Mouse (Mus musculus) CH12.LX (cell line): ENCODE measurements around the gene Rpl9. TPM values are rescaled to one million over a fixed set of nuclear protein-coding genes. Genes with fewer than 3 reads are reported as not detected.

ENCODE experiments used
- DNase-seq: peaks from one replicate; pipeline ENCODE4 v3.0.0-alpha.2; 2013; ENCODE audit errors: extremely low read depth
- H3K27ac ChIP-seq: 2 replicates; pipeline ENCODE4 v1.5.1; 2012; ENCODE audit warnings: low read depth, mild to moderate bottlenecking, control low read depth, moderate library complexity; ENCODE audit not compliant: insufficient read depth
- H3K27me3 ChIP-seq: replicated peaks from 2 replicates; pipeline ENCODE3; 2012; ENCODE audit warnings: inconsistent platforms
- H3K36me3 ChIP-seq, 2 experiments: replicated peaks in 1 of 2; 2 replicates each; pipeline versions ENCODE3 to v1.6.1; 2012; ENCODE audit warnings: inconsistent platforms in 1 of 2, low read length in 1 of 2, mild to moderate bottlenecking in 1 of 2, mixed read lengths in 1 of 2, moderate library complexity in 1 of 2; ENCODE audit not compliant: control insufficient read depth in 1 of 2, insufficient read depth in 1 of 2
- H3K4me1 ChIP-seq, 2 experiments: 2 replicates each; pipeline ENCODE4 v1.6.1; 2012; ENCODE audit warnings: inconsistent platforms in 1 of 2, moderate library complexity in 1 of 2; ENCODE audit not compliant: insufficient read depth in 2 of 2, control insufficient read depth in 1 of 2
- H3K4me2 ChIP-seq: 2 replicates; pipeline ENCODE4 v1.6.1; 2012; ENCODE audit warnings: low read depth, mild to moderate bottlenecking, control low read depth; ENCODE audit not compliant: poor library complexity, insufficient read depth, severe bottlenecking
- H3K4me3 ChIP-seq, 3 experiments: fragments of 150-350 bp in 1 of 3; sonication (generic) in 1 of 3; replicated peaks in 1 of 3; 2 replicates each; pipeline versions ENCODE3 to v1.5.1; 2011 to 2012; ENCODE audit warnings: low read depth in 2 of 3, low read length in 2 of 3, mild to moderate bottlenecking in 2 of 3, moderate library complexity in 2 of 3, control low read depth in 1 of 3, improper control_type of control experiment in 1 of 3, inconsistent platforms in 1 of 3, mixed read lengths in 1 of 3; ENCODE audit not compliant: poor library complexity in 1 of 3
- H3K79me2 ChIP-seq: replicated peaks from 2 replicates; pipeline ENCODE4 v1.6.1; 2012; ENCODE audit warnings: mild to moderate bottlenecking, moderate library complexity; ENCODE audit not compliant: control insufficient read depth, poor library complexity, insufficient read depth, severe bottlenecking; ENCODE audit errors: extremely low read depth
- H3K9ac ChIP-seq: 2 replicates; pipeline ENCODE4 v1.6.1; 2012; ENCODE audit warnings: low read depth, mild to moderate bottlenecking, control low read depth, moderate library complexity; ENCODE audit not compliant: insufficient read depth
- H3K9me3 ChIP-seq: replicated peaks from 2 replicates; pipeline ENCODE3; 2012; ENCODE audit warnings: low read length, inconsistent platforms, mixed read lengths
- BHLHE40 ChIP-seq: IDR thresholded peaks from 2 replicates; pipeline ENCODE4 v1.6.1; 2011; ENCODE audit warnings: mild to moderate bottlenecking, low read depth, low read length, improper control_type of control experiment
- CHD1 ChIP-seq: IDR thresholded peaks from 2 replicates; pipeline ENCODE4 v1.6.1; 2012; ENCODE audit warnings: low read depth, low read length, improper control_type of control experiment, inconsistent platforms
- CHD2 ChIP-seq: IDR thresholded peaks from 2 replicates; pipeline ENCODE4 v1.6.1; 2011; ENCODE audit warnings: low read length, improper control_type of control experiment
- CTCF ChIP-seq, 2 experiments: IDR thresholded peaks in 1 of 2; conservative IDR thresholded peaks in 1 of 2; 2 replicates each; pipeline ENCODE4 v1.5.1; 2011 to 2012; ENCODE audit warnings: low read depth in 2 of 2, low read length in 2 of 2, improper control_type of control experiment in 1 of 2, inconsistent platforms in 1 of 2, mild to moderate bottlenecking in 1 of 2, moderate library complexity in 1 of 2
- ETS1 ChIP-seq: conservative IDR thresholded peaks from 2 replicates; pipeline ENCODE4 v1.6.1; 2012; ENCODE audit warnings: low read depth, mild to moderate bottlenecking, inconsistent platforms, low read length, improper control_type of control experiment, moderate library complexity
- HCFC1 ChIP-seq: IDR thresholded peaks from 2 replicates; pipeline ENCODE4 v1.6.1; 2012; ENCODE audit warnings: low read depth, mild to moderate bottlenecking, inconsistent platforms, low read length, improper control_type of control experiment
- JUN ChIP-seq: IDR thresholded peaks from 2 replicates; pipeline ENCODE4 v1.6.1; 2011; ENCODE audit warnings: low read depth, mild to moderate bottlenecking, low read length, improper control_type of control experiment, moderate library complexity; ENCODE audit not compliant: insufficient read depth
- KAT2A ChIP-seq: IDR thresholded peaks from 2 replicates; pipeline ENCODE4 v1.6.1; 2012; ENCODE audit warnings: low read length, improper control_type of control experiment, inconsistent platforms; ENCODE audit not compliant: insufficient replicate concordance
- MAX ChIP-seq: IDR thresholded peaks from 2 replicates; pipeline ENCODE4 v1.6.1; 2011; ENCODE audit warnings: low read length, improper control_type of control experiment
- MYC ChIP-seq: IDR thresholded peaks from 2 replicates; pipeline ENCODE4 v1.6.1; 2011; ENCODE audit warnings: low read depth, mild to moderate bottlenecking, improper control_type of control experiment, low read length
- PAX5 ChIP-seq: IDR thresholded peaks from 2 replicates; pipeline ENCODE4 v1.6.1; 2012; ENCODE audit warnings: low read length, inconsistent platforms, mixed read lengths
- RCOR1 ChIP-seq: conservative IDR thresholded peaks from 2 replicates; pipeline ENCODE4 v1.6.1; 2012; ENCODE audit warnings: low read depth, mild to moderate bottlenecking, inconsistent platforms, low read length, improper control_type of control experiment
- SIN3A ChIP-seq: IDR thresholded peaks from 2 replicates; pipeline ENCODE4 v1.6.1; 2012; ENCODE audit warnings: low read length, improper control_type of control experiment, inconsistent platforms
- TBP ChIP-seq: conservative IDR thresholded peaks from 2 replicates; pipeline ENCODE4 v1.6.1; 2011; ENCODE audit warnings: low read depth, low read length, improper control_type of control experiment
- TCF12 ChIP-seq: IDR thresholded peaks from 2 replicates; pipeline ENCODE4 v1.6.1; 2014; ENCODE audit warnings: low read depth, mild to moderate bottlenecking, inconsistent platforms, low read length, improper control_type of control experiment
- UBTF ChIP-seq: IDR thresholded peaks from 2 replicates; pipeline ENCODE4 v1.6.1; 2012; ENCODE audit warnings: low read depth, mild to moderate bottlenecking, inconsistent platforms, low read length, improper control_type of control experiment, moderate library complexity
- USF1 ChIP-seq: IDR thresholded peaks from 2 replicates; pipeline ENCODE4 v1.6.1; 2014; ENCODE audit warnings: low read depth, mild to moderate bottlenecking, inconsistent platforms, low read length, improper control_type of control experiment
- ZMIZ1 ChIP-seq: IDR thresholded peaks from 2 replicates; pipeline ENCODE4 v1.6.1; 2012; ENCODE audit warnings: low read depth, mild to moderate bottlenecking, inconsistent platforms, low read length, improper control_type of control experiment
- ZNF384 ChIP-seq: IDR thresholded peaks from 2 replicates; pipeline ENCODE4 v1.6.1; 2012; ENCODE audit warnings: low read depth, low read length, improper control_type of control experiment, inconsistent platforms
- dilution Hi-C: fragments of 300-500 bp; cut with MboI; formaldehyde crosslinking; loops from 2 replicates; pipeline ENCODE4 v1.14.3; 2020; ENCODE audit warnings: low sequenced_read_pairs; ENCODE audit not compliant: extremely low pct_unique_long_range_greater_than_20kb, extremely low pct_ligation_motif_present
- in situ Hi-C: fragments of 300-500 bp; cut with MboI; formaldehyde crosslinking; loops from 3 replicates; pipeline ENCODE4 v1.14.3; 2019; ENCODE audit warnings: low sequenced_read_pairs, low pct_ligation_motif_present, low pct_unique_long_range_greater_than_20kb, mixed read lengths
- polyA plus RNA-seq: library from polyadenylated mRNA; unstranded; fragments of >175 nt; gene quantifications from 2 replicates; pipeline ENCODE4 v1.2.1, GENCODE M21; 2012; ENCODE audit warnings: low read depth; ENCODE audit not compliant: insufficient read length
- total RNA-seq, 2 experiments: library from RNA; depleted of rRNA; stranded (reverse); fragments of 300-350 nt in 1 of 2; fragments of >200 nt in 1 of 2; gene quantifications; 2 replicates each; pipeline ENCODE4 v1.2.3; 2012 to 2014

Gene Rpl9
- total and polyA plus RNA-seq, 3 experiments, result 1,001 to 3,671 (median 2,286) TPM

GRCm38 (mm10) chr5:65356851-65357250 lies 34.4 kb downstream of the Rpl9 start:
- Histone ChIP-seq H3K79me2 (no peaks in the 10 kb centered on the region), H3K9me3 (peaks cover 2% of the 10 kb centered on the region), H3K4me1 (no peaks in the 10 kb centered on the region), H3K36me3 (no peaks in the 10 kb centered on the region), H3K4me3 (no peak overlapping the region), H3K9ac (no peak overlapping the region), H3K27ac (no peak overlapping the region), H3K27me3 (peaks cover 5% of the 10 kb centered on the region), H3K4me2 (no peak overlapping the region)
- no peak for DNase-seq
- TF ChIP-seq ZNF384 (no peak), JUN (no peak), CHD1 (no peak), ZMIZ1 (no peak), SIN3A (no peak), BHLHE40 (no peak), PAX5 (no peak), UBTF (no peak), KAT2A (no peak), USF1 (no peak), HCFC1 (no peak), CHD2 (no peak), MAX (no peak), TBP (no peak), RCOR1 (no peak), ETS1 (no peak), MYC (no peak), TCF12 (no peak)
- in situ Hi-C loops, result no loop called here
- dilution Hi-C loops, result no loop called here

- H3K4me3 ChIP-seq, result no peak overlapping the region
- no peaks in the 10 kb centered on the region for H3K36me3 ChIP-seq
- H3K4me2 ChIP-seq, result no peak overlapping the region
- DNase-seq, result no peak
- H3K27ac ChIP-seq, result no peak overlapping the region
- H3K9me3 ChIP-seq, result peaks cover 2% of the 10 kb centered on the region
- H3K4me1 ChIP-seq, result no peaks in the 10 kb centered on the region
- no peak overlapping the region for H3K9ac ChIP-seq
- TF ChIP-seq CTCF (conservative IDR thresholded peaks at IDR 0.05 in 1 of 2, IDR thresholded peaks at IDR 0.05 in 1 of 2; ENCODE audit: low read depth in 2 of 2, low read length in 2 of 2) (peak in 1 of 2 experiments; percentile 35; a peak in 2 of 4 replicates), SIN3A (no peak)
- no peaks in the 10 kb centered on the region for H3K79me2 ChIP-seq
- in situ Hi-C loops, result no loop called here
- peaks cover 7% of the 10 kb centered on the region for H3K27me3 ChIP-seq
- dilution Hi-C loops, result no loop called here
Observed at GRCm38 (mm10) chr5:65354985-65355384, 36.3 kb downstream of the Rpl9 start.
